Mouse (Mus musculus) lung, adult 2 months (tissue): ENCODE measurements around the gene Xxylt1.

ENCODE experiments used
- CTCF ChIP-seq: fragments of 200-500 bp; IDR thresholded peaks from 2 replicates; pipeline ENCODE4 v1.5.1; 2011; ENCODE audit warnings: mild to moderate bottlenecking, low read length, control low read depth; ENCODE audit not compliant: insufficient read depth
- POLR2A ChIP-seq: fragments of 200-500 bp; IDR thresholded peaks from 2 replicates; pipeline ENCODE4 v1.6.1; 2011; ENCODE audit warnings: low read depth, mild to moderate bottlenecking, control low read depth, low read length, borderline replicate concordance; ENCODE audit errors: extremely low read depth

DNA sequence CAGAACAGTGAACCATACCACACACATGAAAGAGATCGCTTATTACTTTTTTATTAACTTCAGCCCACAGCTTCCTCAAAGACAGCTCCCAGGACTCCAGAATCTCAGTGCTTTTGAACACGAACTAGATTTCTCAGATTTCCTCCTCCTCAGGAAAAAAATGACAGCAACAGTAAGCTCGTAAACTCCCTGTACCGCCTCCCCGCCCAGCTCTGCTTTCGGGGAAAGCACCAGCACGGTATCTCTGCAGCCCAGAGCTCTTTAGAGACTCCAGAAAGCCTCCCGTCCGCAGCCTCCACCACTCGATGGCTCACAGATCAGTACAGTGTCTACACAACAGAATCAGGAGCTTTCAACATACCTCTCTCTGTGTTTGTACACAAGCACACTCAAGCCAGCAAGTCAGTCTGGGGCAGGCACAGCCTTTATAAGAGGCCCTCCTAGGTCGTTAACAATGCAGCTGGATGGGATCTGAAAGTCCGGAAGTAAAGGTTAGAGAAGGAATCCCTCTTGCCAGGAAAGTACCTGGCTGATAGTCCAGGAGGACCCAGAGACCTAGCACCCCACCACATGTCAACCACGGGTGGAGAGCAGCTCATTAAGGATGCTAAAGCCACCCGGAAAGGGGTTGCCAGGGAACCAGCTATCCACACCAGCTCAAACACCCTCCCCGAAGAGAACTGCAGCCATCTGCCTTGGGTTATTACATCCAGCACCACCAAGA is 146.1 kb downstream of the Xxylt1 start:
- TF ChIP-seq POLR2A (no peak), CTCF (no peak)
